Mouse (Mus musculus) liver, embryonic 14.5 days (tissue): ENCODE measurements around the gene Fstl3.

ENCODE experiments used
- CTCF ChIP-seq: IDR thresholded peaks from 2 replicates; pipeline ENCODE4 v1.5.1; 2016; ENCODE audit warnings: antibody characterized with exemption, low read depth, control low read depth
- EP300 ChIP-seq: IDR thresholded peaks from 2 replicates; pipeline ENCODE4 v1.6.1; 2016; ENCODE audit warnings: antibody characterized with exemption, low read depth

DNA sequence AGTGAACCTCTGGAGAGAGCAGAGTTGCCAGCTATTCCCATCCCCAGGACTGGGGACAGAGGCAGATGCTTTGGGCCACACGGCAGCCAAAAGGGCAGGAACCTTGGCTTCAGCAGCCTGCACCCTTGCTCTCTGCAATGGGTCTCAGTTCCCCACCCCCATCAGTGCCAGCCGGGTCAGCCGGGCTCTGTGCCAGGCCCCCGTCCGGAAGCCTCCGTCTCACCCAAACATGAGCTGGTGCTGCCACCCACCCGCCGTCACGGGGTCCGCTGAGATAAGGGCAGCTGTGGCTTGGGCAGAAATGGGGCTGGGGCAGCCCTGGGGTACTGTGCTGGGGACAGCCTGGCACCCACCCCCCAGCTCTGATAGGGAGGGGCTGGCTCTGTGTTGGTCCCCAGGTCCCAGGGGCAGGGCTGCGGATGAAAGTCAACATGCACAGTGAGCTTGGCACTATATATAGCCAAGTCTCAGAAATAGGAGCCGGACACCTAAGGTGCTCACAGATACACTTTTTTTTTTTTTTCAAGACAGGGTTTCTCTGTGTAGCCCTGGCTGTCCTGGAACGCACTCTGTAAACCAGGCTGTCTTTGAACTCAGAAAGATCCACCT is 47.6 kb upstream of the Fstl3 start:
- TF ChIP-seq EP300 (no peak), CTCF (no peak)
